ENCODE assay signal across 26 mouse cellular contexts in genomic region chr9:113553911-113554310, GRCm38 (mm10).
A peak's percentile ranks its signal among the peaks of the same experiment; 100 is the strongest.
DNase-seq lines count a peak whose midpoint lies in the region; ATAC-seq and TF ChIP-seq lines count a peak whose summit lies in the region.
"Had no signal": no experiment of that assay in that cellular context is flagged by ENCODE, and none has a peak within 500 bp of the region (broad histone marks: within the 10 kb centered on the region; RNA-seq: fewer than 3 reads in every experiment).

No protein-coding gene starts in this region.

- H3K4me1 ChIP-seq in forebrain, embryonic 14.5 days (ENCODE audit: control insufficient read depth, insufficient read depth, low read length), result no peaks in the 10 kb centered on the region
- no peaks in the 10 kb centered on the region for H3K4me1 ChIP-seq in forebrain, embryonic 11.5 days (replicated peaks; ENCODE audit: control insufficient read depth, insufficient read depth, low read length)
- H3K4me1 ChIP-seq: embryonic facial prominence, embryonic 13.5 days; embryonic facial prominence, embryonic 15.5 days; forebrain, embryonic 10.5 days; forebrain, embryonic 13.5 days had no signal

- no peak overlapping the region for H3K4me2 ChIP-seq in forebrain, embryonic 14.5 days (ENCODE audit: low read length)
- H3K4me2 ChIP-seq in forebrain, embryonic 11.5 days (ENCODE audit: low read depth, low read length, severe bottlenecking), result no peak overlapping the region
- H3K4me2 ChIP-seq: embryonic facial prominence, embryonic 13.5 days; embryonic facial prominence, embryonic 15.5 days; forebrain, embryonic 13.5 days had no signal

- H3K36me3 ChIP-seq in forebrain, embryonic 14.5 days (ENCODE audit: control insufficient read depth, insufficient read depth, low read length), result no peaks in the 10 kb centered on the region
- H3K36me3 ChIP-seq in forebrain, embryonic 11.5 days (ENCODE audit: control insufficient read depth, insufficient read depth, low read length), result no peaks in the 10 kb centered on the region
- H3K36me3 ChIP-seq: embryonic facial prominence, embryonic 13.5 days; embryonic facial prominence, embryonic 15.5 days; forebrain, embryonic 10.5 days; G1E had no signal

- no peak for TF ChIP-seq POLR2A in brain, embryonic 14.5 days (IDR thresholded peaks at IDR 0.05; ENCODE audit: borderline replicate concordance, extremely low read depth, insufficient read depth, insufficient read length, poor library complexity, severe bottlenecking)

- no peak overlapping the region for H3K9ac ChIP-seq in forebrain, embryonic 14.5 days (ENCODE audit: low read length)
- H3K9ac ChIP-seq in forebrain, embryonic 11.5 days (ENCODE audit: low read length), result no peak overlapping the region
- H3K9ac ChIP-seq: embryonic facial prominence, embryonic 13.5 days; embryonic facial prominence, embryonic 15.5 days; forebrain, embryonic 13.5 days had no signal

- no peaks in the 10 kb centered on the region for H3K27me3 ChIP-seq in forebrain, embryonic 14.5 days (replicated peaks; ENCODE audit: control insufficient read depth, insufficient read depth, low read length)
- H3K27me3 ChIP-seq in forebrain, embryonic 11.5 days (ENCODE audit: control insufficient read depth, insufficient read depth, low read length), result no peaks in the 10 kb centered on the region
- H3K27me3 ChIP-seq: embryonic facial prominence, embryonic 13.5 days; embryonic facial prominence, embryonic 15.5 days; forebrain, embryonic 13.5 days; Patski had no signal

- no peak for ATAC-seq in forebrain, embryonic 14.5 days
- ATAC-seq in forebrain, embryonic 11.5 days (replicated peaks; ENCODE audit: low FRiP score), result no peak
- ATAC-seq: activated CD4-positive, CD25-positive, alpha-beta regulatory T cell, adult 4 months; CD4-positive, CD25-positive, alpha-beta regulatory T cell, adult 4 months; forebrain, embryonic 13.5 days; forebrain, embryonic 16.5 days; Patski had no signal

- 91% methylated on average over 12 of the region's 12 CpGs for WGBS in forebrain, embryonic 14.5 days
- 94% methylated on average over 12 of the region's 12 CpGs for WGBS in forebrain, embryonic 11.5 days

- DNase-seq in cerebellum, postnatal 10 days, result peak; percentile 54 to 58
- no peak for DNase-seq in cerebellum, postnatal 4 days (ENCODE audit: low spot score in 2 of 2)
- peak; percentile 4 for DNase-seq in forebrain, embryonic 14.5 days (ENCODE audit: low spot score)
- no peak for DNase-seq in forebrain, embryonic 11.5 days (ENCODE audit: low spot score)
- DNase-seq in left cerebral cortex, postnatal 4 days, result peak; percentile 10
- DNase-seq in left cerebral cortex, adult 11 months (ENCODE audit: low spot score), result no peak
- DNase-seq in brain, embryonic 14.5 days (ENCODE audit: low read depth), result peak; percentile 13
- DNase-seq: adrenal gland, adult 8-10 months; adrenal gland, postnatal 14 days; adrenal gland, postnatal 36 days; B cell, adult 2 months; cerebellum, adult 11-12 months; cerebellum, adult 2 months; cerebellum, adult 9-10 months; cerebellum, postnatal 25 days; embryo, embryonic 11 days had no signal

- no peak overlapping the region for H3K4me3 ChIP-seq in forebrain, embryonic 14.5 days (ENCODE audit: low read depth, low read length)
- H3K4me3 ChIP-seq in forebrain, embryonic 11.5 days (ENCODE audit: low read depth, low read length), result no peak overlapping the region
- H3K4me3 ChIP-seq: embryonic facial prominence, embryonic 13.5 days; embryonic facial prominence, embryonic 15.5 days; erythroblast, embryonic 14.5 days; forebrain, embryonic 10.5 days; forebrain, embryonic 13.5 days had no signal

- TF ChIP-seq CTCF in brain, embryonic 14.5 days (IDR thresholded peaks at IDR 0.05; ENCODE audit: borderline replicate concordance, extremely low read depth, insufficient read depth, insufficient read length), result no peak

- H3K9me3 ChIP-seq in forebrain, embryonic 14.5 days (replicated peaks; ENCODE audit: control insufficient read depth, low read length), result no peaks in the 10 kb centered on the region
- no peaks in the 10 kb centered on the region for H3K9me3 ChIP-seq in forebrain, embryonic 11.5 days (ENCODE audit: control insufficient read depth, low read length)
- H3K9me3 ChIP-seq: embryonic facial prominence, embryonic 13.5 days; embryonic facial prominence, embryonic 15.5 days; forebrain, embryonic 10.5 days; forebrain, embryonic 13.5 days had no signal

- intact Hi-C loops in left cerebral cortex, postnatal 4 days (cut with DNase I), result no loop called here

- H3K27ac ChIP-seq in forebrain, embryonic 14.5 days (ENCODE audit: low read depth, low read length), result no peak overlapping the region
- H3K27ac ChIP-seq in forebrain, embryonic 11.5 days (ENCODE audit: low read depth, low read length), result no peak overlapping the region
- H3K27ac ChIP-seq: embryonic facial prominence, embryonic 13.5 days; embryonic facial prominence, embryonic 15.5 days; forebrain, embryonic 10.5 days; forebrain, embryonic 13.5 days had no signal

Comparison
In these comparisons a context has a peak if more than half of its experiments do, and no peak if none do; other contexts are left out.
1. DNase-seq: peak in cerebellum, postnatal 10 days (2 of 2), forebrain, embryonic 14.5 days (single experiment), left cerebral cortex, postnatal 4 days (single experiment) and brain, embryonic 14.5 days (single experiment); none in cerebellum, postnatal 4 days (0 of 2), forebrain, embryonic 11.5 days (single experiment) and left cerebral cortex, adult 11 months (single experiment).